Mouse (Mus musculus): ENCODE results near the gene Iqsec2. TPM values are rescaled to one million over a fixed set of nuclear protein-coding genes. Genes with fewer than 3 reads are reported as not detected.
"Not testable (repeated sequence)": the region's sequence is repeated elsewhere in the genome, so short reads cannot be mapped to it uniquely, and the experiment has no call there.

The Iqsec2 gene
- total RNA-seq, 2 experiments from 2014 or later: 18.0 to 18.9 TPM

- peak in 1 of 2 experiments; percentile 72 for DNase-seq (ENCODE audit: low spot score in 2 of 2)
Observed at GRCm38 (mm10) chrX:152178843-152179545, 34.9 kb downstream of the Iqsec2 start.

GRCm38 (mm10) chrX:152179670-152180656, 35.9 kb downstream of the Iqsec2 start:
- no peak for DNase-seq (ENCODE audit: low spot score in 2 of 2)

- DNase-seq (ENCODE audit: low spot score in 2 of 2): no peak
Observed at GRCm38 (mm10) chrX:152187151-152187550, 43.1 kb downstream of the Iqsec2 start.

GRCm38 (mm10) chrX:152191266-152191665, 47.2 kb downstream of the Iqsec2 start:
- no peak for DNase-seq (ENCODE audit: low spot score in 2 of 2)

- DNase-seq (ENCODE audit: low spot score in 2 of 2): no peak
Observed at GRCm38 (mm10) chrX:152197814-152198648, 54.0 kb downstream of the Iqsec2 start.

- DNase-seq (ENCODE audit: low spot score in 2 of 2): no peak
Observed at GRCm38 (mm10) chrX:152201737-152202421, 57.8 kb downstream of the Iqsec2 start.

GRCm38 (mm10) chrX:152202422-152203103, 58.5 kb downstream of the Iqsec2 start:
- DNase-seq (ENCODE audit: low spot score in 2 of 2): no peak

- DNase-seq (ENCODE audit: low spot score in 2 of 2): no peak
Observed at GRCm38 (mm10) chrX:152203247-152203646, 59.2 kb downstream of the Iqsec2 start.

GRCm38 (mm10) chrX:152205486-152205885, 61.4 kb downstream of the Iqsec2 start:
- DNase-seq (ENCODE audit: low spot score in 2 of 2): no peak

- DNase-seq (ENCODE audit: low spot score in 2 of 2): no peak
Observed at GRCm38 (mm10) chrX:152214703-152215102, 70.6 kb downstream of the Iqsec2 start.

GRCm38 (mm10) chrX:152218529-152218928, 74.5 kb downstream of the Iqsec2 start:
- no peak for DNase-seq (ENCODE audit: low spot score in 2 of 2)

GRCm38 (mm10) chrX:152221721-152222120, 77.7 kb downstream of the Iqsec2 start:
- no peak for DNase-seq (ENCODE audit: low spot score in 2 of 2)

- DNase-seq (ENCODE audit: low spot score in 2 of 2): no peak
Observed at GRCm38 (mm10) chrX:152222226-152222625, 78.2 kb downstream of the Iqsec2 start.

GRCm38 (mm10) chrX:152223313-152223712, 79.2 kb downstream of the Iqsec2 start:
- no peak for DNase-seq (ENCODE audit: low spot score in 2 of 2)

GRCm38 (mm10) chrX:152224280-152224679, 80.2 kb downstream of the Iqsec2 start:
- DNase-seq (ENCODE audit: low spot score in 2 of 2): no peak

GRCm38 (mm10) chrX:152232781-152233763, 89.0 kb downstream of the Iqsec2 start, which contains the start of gene Kdm5c:
Gene Kdm5c (plus strand): TSS chrX:152233020.
- DNase-seq (ENCODE audit: low spot score in 2 of 2): peak; percentile 90 to 91

GRCm38 (mm10) chrX:152234125-152234524, 90.1 kb downstream of the Iqsec2 start:
- DNase-seq (ENCODE audit: low spot score in 2 of 2): no peak

GRCm38 (mm10) chrX:152235758-152236157, 91.7 kb downstream of the Iqsec2 start:
- no peak for DNase-seq (ENCODE audit: low spot score in 2 of 2)

GRCm38 (mm10) chrX:152243140-152243539, 99.1 kb downstream of the Iqsec2 start:
- not testable (repeated sequence) for DNase-seq (ENCODE audit: low spot score in 2 of 2)

Data from gastrocnemius, postnatal 4 days (tissue).